Mouse (Mus musculus) right cerebral cortex, postnatal 36 days (tissue): ENCODE results near the gene Gpr182.
"Not testable (repeated sequence)": the region's sequence is repeated elsewhere in the genome, so short reads cannot be mapped to it uniquely, and the experiment has no call there.

Source experiments
- DNase-seq, 2 experiments: peaks; one replicate each; pipeline ENCODE4 v3.0.0; 2022; ENCODE audit warnings: low spot score in 2 of 2, mixed read lengths in 1 of 2

Gpr182 gene

DNA sequence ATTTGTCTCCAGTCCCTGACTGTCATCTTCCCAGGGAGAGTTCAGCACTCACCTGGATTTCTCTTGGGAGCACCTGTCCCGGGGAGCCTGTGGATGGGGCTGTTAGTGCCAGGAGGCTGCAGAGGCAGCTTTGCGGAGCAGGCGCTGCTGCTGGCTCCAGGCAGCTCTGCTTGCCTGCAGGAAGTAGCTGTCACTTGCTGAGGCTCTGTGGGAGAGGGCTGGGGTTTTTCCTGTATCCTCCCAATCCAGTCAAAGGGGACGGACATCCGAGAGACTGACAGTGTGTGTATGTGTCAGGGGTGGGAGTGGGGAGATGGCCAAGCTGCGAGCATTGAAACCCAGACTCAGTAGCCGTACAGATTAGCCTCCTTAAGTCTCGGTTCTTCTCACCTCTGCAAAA lies at the start of gene Gpr182:
Gpr182 (minus strand) TSS at position 185 of the 400 bp plus-strand sequence.
- no peak for DNase-seq

DNA sequence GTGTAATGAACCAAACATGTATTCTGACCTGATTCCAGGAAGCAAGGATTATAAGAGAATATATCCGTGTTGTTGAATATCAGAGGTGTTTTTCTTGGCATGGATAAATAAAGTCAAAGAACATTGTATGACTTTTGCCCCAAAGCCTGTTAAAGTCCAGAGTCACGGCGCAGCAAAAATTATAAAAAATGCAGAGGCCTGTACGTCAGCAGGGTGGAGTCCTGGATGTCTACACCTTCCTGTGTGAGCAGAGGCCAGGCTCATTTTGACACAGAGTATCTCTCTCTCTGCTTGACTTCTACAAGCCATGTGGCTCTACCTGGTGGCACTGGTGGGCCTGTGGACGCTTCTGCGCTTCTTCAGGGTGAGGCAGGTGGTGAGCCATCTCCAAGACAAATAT lies 49.4 kb upstream of the Gpr182 start, which contains the start of gene Rdh16:
Rdh16 (plus strand) TSS at position 262 of the 400 bp plus-strand sequence.
- no peak for DNase-seq

DNA sequence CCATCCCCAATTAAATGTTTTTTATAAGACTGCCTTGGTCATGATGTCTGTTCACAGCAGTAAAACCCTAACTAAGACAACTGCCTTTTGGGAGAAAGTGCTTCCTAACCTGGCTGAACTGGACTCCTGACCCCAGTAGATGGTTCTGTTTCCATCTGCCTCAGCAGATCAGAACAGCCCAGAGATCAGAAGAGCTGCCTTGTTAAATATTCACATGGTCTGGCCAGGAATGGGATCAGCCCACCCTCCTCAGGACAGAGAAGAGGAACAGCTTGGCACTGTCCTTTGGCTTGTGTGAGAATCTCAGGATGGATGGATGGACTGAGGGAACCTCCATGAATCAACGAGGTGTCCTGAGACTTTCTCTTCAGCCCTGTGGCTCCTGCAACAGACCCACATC lies 47.8 kb upstream of the Gpr182 start:
- no peak for DNase-seq

DNA sequence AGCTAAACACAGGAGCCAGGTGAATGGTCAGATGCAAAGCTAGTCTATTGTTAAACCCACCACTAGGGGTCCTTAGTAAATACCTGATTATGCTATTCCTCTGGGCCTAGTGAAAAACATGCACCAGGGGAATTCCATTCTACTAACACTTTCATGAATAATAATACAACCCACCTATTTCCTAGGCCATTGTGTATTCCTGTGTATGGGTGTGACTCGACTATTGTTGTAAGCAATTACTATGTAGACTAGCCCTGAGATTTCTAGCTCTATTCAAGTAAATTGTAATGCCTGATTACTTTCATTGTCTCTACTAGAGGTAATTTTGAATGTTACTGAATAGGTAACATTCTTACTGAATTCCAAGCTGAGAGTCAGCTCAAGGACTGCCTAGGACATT lies 33.9 kb upstream of the Gpr182 start:
- not testable (repeated sequence) for DNase-seq

DNA sequence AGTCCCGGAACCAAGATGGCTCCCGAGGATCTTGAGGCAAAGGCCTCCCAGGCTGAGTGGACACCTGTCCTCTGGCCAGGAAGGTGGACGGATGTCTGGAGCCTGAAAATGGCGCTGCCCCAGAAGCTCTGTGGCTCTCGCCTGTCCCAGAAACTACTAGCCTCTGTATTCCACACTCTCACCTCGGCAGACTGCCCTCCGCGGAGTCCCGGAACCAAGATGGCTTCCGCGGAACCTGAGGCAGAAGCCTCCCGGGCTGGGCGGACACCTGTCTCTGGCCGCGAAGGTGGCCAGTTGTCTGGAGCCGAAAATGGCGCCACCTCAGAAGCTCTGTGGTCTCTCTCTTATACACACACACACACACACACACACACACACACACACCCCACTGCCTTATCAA lies 30.8 kb upstream of the Gpr182 start:
- DNase-seq = not testable (repeated sequence)

DNA sequence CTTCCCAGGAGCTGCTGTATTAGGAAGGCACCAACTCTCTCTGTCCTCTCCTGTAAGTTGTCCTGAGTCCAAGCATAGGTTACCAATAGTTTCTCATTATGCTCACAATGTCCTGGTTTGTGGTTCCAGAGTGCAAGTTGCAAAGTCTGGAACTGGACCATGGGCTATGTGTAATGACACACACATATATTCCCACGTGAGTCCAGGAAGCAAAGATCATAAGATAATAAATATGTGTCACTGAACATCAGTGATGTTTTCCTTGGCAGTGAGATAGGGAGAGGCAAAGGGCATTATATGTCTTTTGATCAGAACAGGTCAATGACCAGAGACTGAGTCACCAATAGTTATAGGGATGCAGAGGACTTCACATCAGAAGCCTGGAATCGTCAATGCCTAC lies 24.5 kb upstream of the Gpr182 start, which contains the start of gene Rdh9:
Rdh9 (plus strand) TSS at position 376 of the 400 bp plus-strand sequence.
- DNase-seq = no peak

DNA sequence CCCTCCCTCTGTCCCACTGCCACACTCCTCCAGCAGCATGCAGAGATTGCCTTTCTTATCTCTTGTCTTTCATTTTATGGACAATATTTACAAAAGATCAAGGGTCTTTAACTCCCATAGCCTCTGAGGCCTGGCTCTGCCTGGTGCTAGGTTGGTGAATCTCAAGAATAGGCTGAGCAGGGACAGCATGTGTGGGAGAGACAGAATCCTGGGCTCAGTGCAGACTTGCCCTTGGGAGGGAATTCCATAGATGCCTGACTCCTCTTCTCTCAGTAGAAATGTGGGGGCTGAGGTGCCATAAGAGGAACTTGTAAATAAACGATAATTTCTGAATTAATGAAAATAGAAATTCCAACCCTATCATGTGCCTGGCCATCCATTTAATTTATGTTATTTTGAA lies 15.0 kb upstream of the Gpr182 start:
- DNase-seq = no peak

DNA sequence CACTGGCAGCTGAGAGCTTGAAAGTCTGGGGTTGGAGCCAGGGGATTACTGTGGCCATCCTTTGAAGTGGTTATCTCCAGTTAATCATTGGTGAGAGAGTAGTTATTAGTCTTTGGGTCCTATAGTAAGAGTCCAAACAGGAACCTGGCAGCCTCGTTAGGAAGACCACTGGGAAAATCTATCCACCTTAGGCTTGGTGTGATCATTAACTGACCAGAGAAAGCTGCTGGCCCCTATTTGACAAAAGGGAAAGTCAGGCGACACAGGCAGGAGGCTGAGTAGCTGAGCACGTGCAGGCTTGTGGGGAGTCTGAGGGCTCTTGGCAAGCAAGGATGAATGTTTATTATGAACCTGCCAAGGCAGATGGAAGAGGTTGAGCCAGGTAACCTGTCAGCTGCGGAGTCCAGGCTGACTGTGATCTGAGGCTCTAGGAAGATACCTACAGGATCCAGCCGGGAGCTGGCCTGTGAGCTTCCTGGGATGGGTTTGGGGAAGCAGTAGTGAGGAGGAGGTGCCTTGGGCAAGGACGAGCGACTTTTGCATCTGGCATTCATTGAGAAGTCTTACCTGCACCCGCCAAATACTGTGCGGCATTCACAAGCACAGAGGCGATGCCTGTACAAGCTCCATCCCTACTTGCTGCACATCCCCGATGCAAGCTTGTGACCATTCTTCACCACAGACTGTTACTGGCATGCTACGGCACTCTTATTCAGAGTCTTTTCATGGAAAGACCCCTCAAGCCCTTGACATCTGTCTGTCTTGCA lies 12.6 kb upstream of the Gpr182 start:
- no peak for DNase-seq

DNA sequence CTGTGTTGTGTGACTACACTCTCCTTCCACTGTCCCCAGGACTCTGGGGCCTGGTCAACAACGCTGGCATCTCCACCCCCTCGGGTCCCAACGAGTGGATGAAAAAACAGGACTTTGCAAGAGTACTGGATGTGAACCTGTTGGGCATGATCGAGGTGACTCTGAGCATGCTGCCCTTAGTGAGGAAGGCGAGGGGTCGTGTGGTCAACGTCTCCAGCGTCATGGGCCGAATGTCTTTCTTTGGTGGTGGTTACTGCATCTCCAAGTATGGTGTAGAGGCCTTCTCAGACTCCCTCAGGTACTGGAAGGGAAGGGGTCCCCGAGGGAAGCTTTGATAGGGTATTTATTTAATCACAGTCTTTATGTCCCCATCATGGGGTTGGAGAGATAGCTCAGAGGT lies 11.4 kb upstream of the Gpr182 start:
- not testable (repeated sequence) for DNase-seq

DNA sequence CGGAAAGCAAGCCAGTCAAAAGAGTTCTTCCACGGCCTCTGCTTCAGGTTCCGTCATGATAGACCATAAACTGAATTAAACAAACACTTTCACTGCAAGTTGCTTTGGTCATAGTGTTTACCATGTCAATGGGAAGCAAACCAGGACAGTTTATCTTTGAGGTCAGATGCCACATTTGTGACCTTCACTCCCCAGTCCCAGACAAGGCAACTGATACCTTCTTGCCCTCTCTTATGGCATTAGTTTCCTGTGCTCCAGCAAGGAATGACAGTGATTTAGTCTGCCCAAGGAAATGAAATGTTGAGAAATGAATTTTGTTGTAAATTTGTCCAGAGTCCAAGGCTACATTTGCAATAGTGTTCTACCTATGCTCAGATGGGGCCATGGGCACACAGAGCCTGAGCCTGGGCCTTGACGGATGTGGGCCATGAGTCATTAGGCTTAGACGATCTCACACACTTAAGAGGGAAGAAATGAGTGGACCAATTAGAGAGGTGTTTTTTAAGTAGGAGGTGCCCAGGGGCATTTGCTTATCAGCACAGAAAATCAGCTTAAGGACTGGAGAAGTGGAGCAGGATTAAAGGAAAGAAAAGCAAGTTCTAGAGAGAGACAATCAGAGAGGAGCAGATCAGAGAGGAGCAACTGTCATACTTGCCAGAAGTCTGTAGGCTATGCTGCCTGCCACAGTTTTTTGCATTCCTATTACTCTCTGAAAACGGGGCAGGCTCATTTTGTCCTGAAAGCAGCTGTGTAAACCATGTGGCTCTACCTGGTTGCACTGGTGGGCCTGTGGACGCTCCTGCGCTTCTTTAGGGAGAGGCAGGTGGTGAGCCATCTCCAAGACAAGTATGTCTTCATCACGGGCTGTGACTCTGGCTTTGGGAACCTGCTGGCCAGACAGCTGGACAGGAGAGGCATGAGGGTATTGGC lies 7.9 kb upstream of the Gpr182 start, which contains the start of the genes Rdh1 and Rdh16f1:
Rdh1 (plus strand) TSS at position 541 of the 930 bp plus-strand sequence.
Rdh16f1 (plus strand) TSS at position 607 of the 930 bp plus-strand sequence.
- no peak for DNase-seq

DNA sequence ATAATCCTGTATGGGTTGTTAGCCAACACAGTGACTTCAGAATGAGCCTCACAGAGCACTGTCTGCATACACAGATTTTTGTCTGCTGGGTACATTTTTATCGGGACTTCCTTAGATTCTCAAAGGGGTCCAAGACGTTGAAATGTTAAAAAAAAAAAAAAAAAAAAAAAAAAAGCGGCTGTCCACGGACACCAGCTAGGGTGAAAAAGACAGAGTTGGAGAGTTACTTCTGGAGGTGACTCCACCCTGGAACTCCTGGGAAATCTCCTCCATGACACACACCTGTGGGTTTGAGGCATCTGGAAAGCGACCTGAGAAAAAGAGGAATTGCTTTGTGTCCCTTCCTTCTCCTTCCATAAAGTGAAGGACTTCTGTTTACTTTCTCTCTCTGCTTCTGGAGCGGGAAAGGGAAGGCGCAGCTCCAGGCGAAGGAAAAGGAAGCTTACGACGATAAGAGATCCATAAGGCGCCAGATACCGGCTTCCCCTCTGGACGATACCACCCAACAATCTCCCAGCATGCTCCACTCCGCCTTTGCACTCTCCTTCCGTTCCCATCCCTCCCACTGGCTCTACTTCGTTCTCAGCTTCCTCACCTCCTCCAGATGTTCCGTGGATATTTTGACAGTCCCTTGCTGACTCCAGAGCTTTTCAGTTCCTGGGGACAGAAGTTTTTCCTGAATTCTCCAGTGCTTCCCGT lies 4.4 kb upstream of the Gpr182 start:
- no peak for DNase-seq

DNA sequence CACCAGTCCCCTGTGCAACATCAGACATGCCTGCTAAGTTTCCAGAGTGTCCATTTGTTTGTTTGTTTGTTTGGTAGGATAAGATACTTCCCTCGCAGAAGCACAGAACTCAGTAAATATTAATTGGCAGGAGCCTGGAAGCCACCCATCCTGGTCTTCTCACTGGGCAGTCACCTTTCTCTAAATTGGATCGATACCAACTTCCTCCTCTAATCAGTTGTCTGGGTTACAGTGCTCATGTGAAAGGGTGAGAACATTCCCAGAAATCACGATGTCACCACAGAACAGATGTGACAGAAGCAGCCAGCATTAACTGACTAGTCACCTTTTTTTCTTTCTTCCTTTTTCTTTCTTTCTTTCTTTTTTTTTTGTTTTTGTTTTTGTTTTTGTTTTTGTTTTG lies 3.7 kb upstream of the Gpr182 start:
- no peak for DNase-seq

DNA sequence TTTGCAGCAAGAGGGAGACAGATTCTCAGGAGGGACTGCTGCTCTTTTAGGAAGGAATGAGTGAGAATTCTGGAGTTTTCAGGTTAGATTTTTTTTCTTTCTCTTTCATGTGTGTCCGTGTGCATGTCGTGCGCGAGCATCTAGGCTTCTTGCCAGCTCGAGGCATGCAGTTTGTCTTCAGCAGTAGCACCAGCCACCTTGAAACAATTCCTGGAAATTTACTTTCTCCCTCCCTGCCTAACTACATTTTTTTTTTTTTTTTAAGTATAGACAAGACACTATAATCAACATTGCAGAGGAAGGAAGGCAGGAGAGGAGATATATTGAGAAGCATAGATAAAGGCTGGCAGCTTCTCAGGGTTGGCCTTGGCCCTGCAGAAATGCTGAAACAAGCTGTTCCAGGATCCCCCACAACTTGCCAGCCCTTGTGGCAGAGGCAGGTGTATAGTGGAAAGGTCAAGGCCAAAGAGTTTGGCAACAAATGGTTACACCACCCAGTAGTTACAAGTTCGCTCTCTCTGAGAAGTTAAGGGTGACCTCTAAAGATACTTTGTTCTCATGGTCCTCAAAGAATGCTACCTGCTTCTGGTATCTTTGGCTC lies 3.1 kb upstream of the Gpr182 start:
- no peak for DNase-seq

DNA sequence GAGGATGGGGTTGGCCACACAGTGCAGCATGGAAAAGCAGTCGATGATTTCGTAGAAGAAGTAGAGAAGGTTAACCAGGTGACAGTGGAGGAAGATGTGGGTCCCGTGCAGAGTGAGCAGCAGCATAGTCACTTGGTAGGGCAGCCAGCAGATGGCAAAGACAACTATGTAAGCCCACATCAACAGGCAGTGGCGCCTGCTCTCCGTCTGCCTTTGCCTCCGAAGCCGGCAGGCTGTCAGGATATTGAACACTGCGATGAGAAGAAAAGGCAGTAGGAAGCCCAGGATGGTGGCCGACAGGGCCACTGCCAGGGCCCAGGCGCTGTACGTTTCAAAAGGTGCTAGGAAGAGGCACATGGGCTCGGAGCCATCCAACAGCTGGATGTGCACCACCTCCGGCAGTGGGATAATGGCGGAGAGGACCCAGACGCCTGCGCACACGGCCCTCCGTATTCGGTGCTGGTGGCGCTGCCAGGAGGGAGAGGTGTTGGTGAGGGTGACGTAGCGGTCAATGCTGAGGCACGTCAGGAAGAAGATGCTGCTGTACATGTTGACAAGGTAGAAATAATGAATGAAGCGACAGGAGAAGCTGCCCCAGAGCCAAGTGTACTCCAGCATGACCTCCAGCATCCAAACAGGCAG lies 1.3 kb downstream of the Gpr182 start:
- DNase-seq = no peak

DNA sequence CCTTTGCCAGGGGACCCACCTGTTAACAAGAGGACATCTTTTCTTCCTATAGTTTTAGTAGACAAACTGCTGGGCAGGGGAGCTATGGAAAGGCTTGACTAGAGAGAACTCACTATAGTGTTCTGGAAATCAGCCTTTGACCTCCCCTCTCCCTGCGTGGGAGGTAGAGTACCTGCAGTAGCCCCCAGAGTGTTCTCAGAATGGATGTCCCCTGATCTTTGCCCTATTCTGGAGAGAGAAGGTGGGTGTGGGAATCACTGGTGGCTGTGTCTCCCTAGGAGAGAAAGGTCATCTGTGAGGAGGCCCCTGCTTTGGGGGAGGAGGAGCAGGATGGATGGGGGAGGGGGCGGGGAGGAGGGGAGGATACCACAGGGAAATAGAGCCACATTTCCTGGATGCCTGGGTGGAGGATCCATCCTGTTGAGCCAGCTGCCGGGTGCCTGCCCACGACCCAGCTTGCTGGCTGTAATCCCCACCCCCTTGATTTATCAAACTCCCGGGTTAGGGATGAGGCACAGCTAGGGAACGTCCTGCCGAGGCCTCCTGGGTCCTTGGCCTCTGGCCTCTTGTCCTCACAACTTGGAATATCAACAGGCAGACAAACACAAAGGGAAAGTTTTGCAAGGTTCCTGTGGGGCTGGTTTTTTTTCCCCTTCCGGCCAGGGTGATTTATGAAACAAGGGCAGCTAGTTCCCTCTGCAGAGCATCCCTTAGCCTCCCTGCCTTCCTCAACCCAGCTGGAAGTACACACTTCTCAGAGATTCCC lies 2.5 kb downstream of the Gpr182 start:
- no peak for DNase-seq

DNA sequence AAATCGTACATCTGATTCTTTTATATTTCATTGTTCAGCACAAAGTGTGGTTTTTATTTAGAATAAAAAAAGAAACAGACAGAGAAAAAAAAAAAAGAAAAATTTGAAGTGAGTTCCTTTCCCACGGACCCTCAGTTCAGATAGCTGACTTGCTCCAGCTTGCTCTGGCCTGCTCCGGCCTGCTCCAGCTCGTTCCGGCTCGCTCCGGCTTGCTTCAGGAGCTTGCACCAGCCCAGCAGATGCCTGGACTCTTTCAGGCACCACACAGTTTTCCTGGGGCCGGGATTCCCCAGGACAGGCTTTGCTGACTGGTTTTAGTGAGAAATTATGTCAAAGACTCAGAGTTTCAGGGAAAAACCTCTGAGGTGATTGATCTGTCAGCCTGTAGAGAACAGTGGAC lies 4.3 kb downstream of the Gpr182 start:
- DNase-seq = no peak

DNA sequence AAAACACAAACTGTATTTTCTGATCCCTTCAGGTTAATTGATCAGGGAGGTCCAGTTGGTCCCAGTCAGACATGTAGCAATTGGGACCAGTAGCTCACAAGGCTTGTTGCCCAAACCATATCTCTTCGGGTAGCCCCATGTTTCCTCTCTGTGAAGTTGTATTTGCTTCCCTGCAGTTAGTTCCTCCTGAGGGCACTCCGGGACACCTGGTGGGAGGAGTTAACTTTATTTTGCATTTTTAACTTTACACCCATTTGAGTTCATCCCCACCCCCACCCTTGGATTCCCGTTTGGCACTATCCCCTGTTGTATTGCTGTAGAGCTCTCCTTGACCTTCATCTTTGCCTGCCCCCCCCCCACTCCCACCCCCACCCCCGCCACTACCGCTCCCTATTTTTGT lies 5.6 kb downstream of the Gpr182 start:
- no peak for DNase-seq

DNA sequence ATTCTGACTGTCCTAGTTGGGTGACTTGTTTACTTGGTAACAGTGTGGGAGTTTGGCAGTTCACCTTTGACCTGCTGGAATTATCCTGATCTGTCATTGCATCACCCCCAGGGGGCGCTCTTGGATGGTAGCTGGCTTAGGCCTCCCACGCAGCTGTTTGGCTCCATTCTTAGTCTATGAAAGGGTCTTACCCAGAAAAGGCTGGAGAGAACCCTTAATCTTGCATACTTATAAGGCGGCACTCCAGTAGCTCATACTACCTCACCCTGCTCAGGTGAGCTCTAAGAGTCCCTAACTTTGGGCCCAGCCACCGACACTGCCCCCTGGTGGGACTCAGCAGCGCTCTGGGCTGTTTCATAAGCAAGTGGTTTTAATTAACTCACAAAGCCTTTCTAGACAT lies 6.9 kb downstream of the Gpr182 start:
- DNase-seq = no peak

DNA sequence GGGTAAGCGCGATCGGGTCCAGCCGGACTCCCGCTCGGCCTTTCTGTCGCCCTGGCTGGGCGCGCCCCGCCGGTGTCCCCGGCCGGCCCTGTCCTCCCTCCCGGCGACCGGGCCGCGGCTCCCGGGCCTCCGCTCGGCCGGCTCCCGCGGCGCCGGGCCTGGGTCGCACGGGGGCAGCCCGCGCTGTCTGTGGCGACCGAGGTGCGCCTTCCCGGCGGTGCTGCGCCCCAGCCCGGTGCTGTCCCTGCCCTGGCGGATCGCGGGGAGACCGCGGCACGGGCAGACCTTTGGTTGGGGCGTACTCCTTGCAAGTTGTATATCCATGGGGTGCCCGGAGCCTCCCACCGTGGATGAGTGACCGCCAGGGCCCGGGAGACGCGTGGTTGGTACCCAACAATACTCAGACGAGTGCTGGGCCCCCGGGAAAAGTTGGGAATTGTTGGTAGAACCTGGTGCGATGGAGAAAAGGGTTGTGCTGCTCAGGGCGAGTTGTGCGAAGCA lies 11.8 kb downstream of the Gpr182 start:
- no peak for DNase-seq

DNA sequence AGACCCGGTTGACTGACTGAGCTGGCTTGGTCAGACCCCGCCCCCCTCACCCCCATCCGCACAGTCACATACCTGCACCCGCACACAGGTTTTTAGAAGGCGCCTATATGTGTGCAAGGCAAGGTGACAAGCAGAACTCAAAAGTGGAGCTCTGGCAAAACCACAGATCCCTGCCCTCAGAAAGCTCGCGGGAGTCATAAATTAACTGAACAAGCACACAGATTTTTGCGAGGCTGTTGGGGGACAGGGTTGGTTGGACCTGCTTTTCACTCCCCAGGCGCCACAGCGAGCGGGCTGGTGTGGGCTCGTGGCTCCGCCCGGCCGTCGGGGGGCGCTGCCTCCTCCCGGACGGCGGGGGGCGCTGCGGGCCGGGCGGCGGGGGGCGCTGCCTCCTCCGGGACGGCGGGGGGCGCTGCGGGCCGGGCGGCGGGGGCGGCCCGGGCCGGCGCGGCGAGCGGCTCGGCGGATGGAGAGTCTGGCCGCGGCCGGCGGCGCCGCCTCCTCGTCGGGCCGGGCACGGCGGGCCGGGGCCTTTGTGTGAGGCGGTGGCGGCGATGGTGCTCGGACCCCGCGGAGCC lies 12.4 kb downstream of the Gpr182 start, which contains the start of gene Zbtb39:
Zbtb39 (plus strand) TSS at position 456 of the 578 bp plus-strand sequence.
- peak in 1 of 2 experiments; percentile 56 for DNase-seq
